Mouse (Mus musculus): Measurements from ENCODE around the gene Gtf2ird2. TPM values are rescaled to one million over a fixed set of nuclear protein-coding genes. Genes with fewer than 3 reads are reported as not detected.

The Gtf2ird2 gene
- 13.6 and 14.9 TPM in 2 replicates for polyA plus RNA-seq (2012; rRNA removed)

GRCm38 (mm10) chr5:134183880-134184808 is at the start of gene Gtf2ird2:
Gtf2ird2 (plus strand) TSS chr5:134184019.
- H3K36me3 ChIP-seq (ENCODE audit: control insufficient read depth, insufficient read depth, low read length) = no peaks in the 10 kb centered on the region
- H3K27ac ChIP-seq (ENCODE audit: control insufficient read depth, insufficient read depth, low read depth, low read length) = peak within 1 kb of the TSS; percentile 79
- no peaks in the 10 kb centered on the region for H3K27me3 ChIP-seq (ENCODE audit: control insufficient read depth, insufficient read depth, low read length)
- TF ChIP-seq CTCF (IDR thresholded peaks at IDR 0.05; ENCODE audit: control insufficient read depth, insufficient read depth, insufficient replicate concordance, low read depth, low read length) (no peak), POLR2A (IDR thresholded peaks at IDR 0.05; ENCODE audit: control insufficient read depth, low read depth, low read length) (peak; percentile 84)
- peaks cover 9% of the 10 kb centered on the region for H3K4me1 ChIP-seq (ENCODE audit: control insufficient read depth, insufficient read depth, low read length)
- H3K4me3 ChIP-seq (ENCODE audit: control insufficient read depth, low read depth, low read length) = peak within 1 kb of the TSS; percentile 79

- TF ChIP-seq CTCF (IDR thresholded peaks at IDR 0.05; ENCODE audit: control insufficient read depth, insufficient read depth, insufficient replicate concordance, low read depth, low read length) = no peak
- no peak for TF ChIP-seq POLR2A (IDR thresholded peaks at IDR 0.05; ENCODE audit: control insufficient read depth, low read depth, low read length)
- H3K27ac ChIP-seq (ENCODE audit: control insufficient read depth, insufficient read depth, low read depth, low read length) = no peak overlapping the region
- H3K4me3 ChIP-seq (ENCODE audit: control insufficient read depth, low read depth, low read length) = no peak overlapping the region
- H3K4me1 ChIP-seq (ENCODE audit: control insufficient read depth, insufficient read depth, low read length) = peaks cover 14% of the 10 kb centered on the region
- H3K27me3 ChIP-seq (ENCODE audit: control insufficient read depth, insufficient read depth, low read length) = no peaks in the 10 kb centered on the region
- H3K36me3 ChIP-seq (ENCODE audit: control insufficient read depth, insufficient read depth, low read length) = no peaks in the 10 kb centered on the region
These were observed 47.8 kb upstream of the Gtf2ird2 start for GRCm38 (mm10) chr5:134136022-134136421.

GRCm38 (mm10) chr5:134137933-134138332 is 45.9 kb upstream of the Gtf2ird2 start:
- Histone ChIP-seq H3K27ac (ENCODE audit: control insufficient read depth, insufficient read depth, low read depth, low read length) (no peak overlapping the region), H3K4me3 (ENCODE audit: control insufficient read depth, low read depth, low read length) (no peak overlapping the region), H3K36me3 (ENCODE audit: control insufficient read depth, insufficient read depth, low read length) (no peaks in the 10 kb centered on the region), H3K4me1 (ENCODE audit: control insufficient read depth, insufficient read depth, low read length) (peaks cover 19% of the 10 kb centered on the region), H3K27me3 (ENCODE audit: control insufficient read depth, insufficient read depth, low read length) (no peaks in the 10 kb centered on the region)
- no peak for TF ChIP-seq CTCF (IDR thresholded peaks at IDR 0.05; ENCODE audit: control insufficient read depth, insufficient read depth, insufficient replicate concordance, low read depth, low read length)
- TF ChIP-seq POLR2A (IDR thresholded peaks at IDR 0.05; ENCODE audit: control insufficient read depth, low read depth, low read length) = no peak

- Histone ChIP-seq H3K36me3 (ENCODE audit: control insufficient read depth, insufficient read depth, low read length) (no peaks in the 10 kb centered on the region), H3K4me1 (ENCODE audit: control insufficient read depth, insufficient read depth, low read length) (peaks cover 29% of the 10 kb centered on the region), H3K27ac (ENCODE audit: control insufficient read depth, insufficient read depth, low read depth, low read length) (no peak overlapping the region), H3K4me3 (ENCODE audit: control insufficient read depth, low read depth, low read length) (no peak overlapping the region), H3K27me3 (ENCODE audit: control insufficient read depth, insufficient read depth, low read length) (no peaks in the 10 kb centered on the region)
- 0 out of 2 replicates have a peak, but pooled peaks have one; percentile 3 for TF ChIP-seq CTCF (IDR thresholded peaks at IDR 0.05; ENCODE audit: control insufficient read depth, insufficient read depth, insufficient replicate concordance, low read depth, low read length)
- TF ChIP-seq POLR2A (IDR thresholded peaks at IDR 0.05; ENCODE audit: control insufficient read depth, low read depth, low read length) = no peak
These were observed 44.4 kb upstream of the Gtf2ird2 start for GRCm38 (mm10) chr5:134139429-134139828.

- no peaks in the 10 kb centered on the region for H3K27me3 ChIP-seq (ENCODE audit: control insufficient read depth, insufficient read depth, low read length)
- no peaks in the 10 kb centered on the region for H3K36me3 ChIP-seq (ENCODE audit: control insufficient read depth, insufficient read depth, low read length)
- peaks cover 29% of the 10 kb centered on the region for H3K4me1 ChIP-seq (ENCODE audit: control insufficient read depth, insufficient read depth, low read length)
- H3K4me3 ChIP-seq (ENCODE audit: control insufficient read depth, low read depth, low read length) = no peak overlapping the region
- TF ChIP-seq POLR2A (IDR thresholded peaks at IDR 0.05; ENCODE audit: control insufficient read depth, low read depth, low read length) (no peak), CTCF (IDR thresholded peaks at IDR 0.05; ENCODE audit: control insufficient read depth, insufficient read depth, insufficient replicate concordance, low read depth, low read length) (no peak)
- no peak overlapping the region for H3K27ac ChIP-seq (ENCODE audit: control insufficient read depth, insufficient read depth, low read depth, low read length)
These were observed 42.6 kb upstream of the Gtf2ird2 start for GRCm38 (mm10) chr5:134141236-134141635.

- Histone ChIP-seq H3K27me3 (ENCODE audit: control insufficient read depth, insufficient read depth, low read length) (no peaks in the 10 kb centered on the region), H3K4me3 (ENCODE audit: control insufficient read depth, low read depth, low read length) (peak overlapping the region; percentile 77), H3K36me3 (ENCODE audit: control insufficient read depth, insufficient read depth, low read length) (no peaks in the 10 kb centered on the region), H3K27ac (ENCODE audit: control insufficient read depth, insufficient read depth, low read depth, low read length) (no peak overlapping the region), H3K4me1 (ENCODE audit: control insufficient read depth, insufficient read depth, low read length) (peaks cover 29% of the 10 kb centered on the region)
- TF ChIP-seq POLR2A (IDR thresholded peaks at IDR 0.05; ENCODE audit: control insufficient read depth, low read depth, low read length) (no peak), CTCF (IDR thresholded peaks at IDR 0.05; ENCODE audit: control insufficient read depth, insufficient read depth, insufficient replicate concordance, low read depth, low read length) (no peak)
These were observed 41.4 kb upstream of the Gtf2ird2 start for GRCm38 (mm10) chr5:134142381-134142780.

- H3K4me1 ChIP-seq (ENCODE audit: control insufficient read depth, insufficient read depth, low read length) = peaks cover 19% of the 10 kb centered on the region
- H3K4me3 ChIP-seq (ENCODE audit: control insufficient read depth, low read depth, low read length) = no peak overlapping the region
- no peaks in the 10 kb centered on the region; the same call in 1 of the 2 replicates for H3K36me3 ChIP-seq (ENCODE audit: control insufficient read depth, insufficient read depth, low read length)
- no peak for TF ChIP-seq POLR2A (IDR thresholded peaks at IDR 0.05; ENCODE audit: control insufficient read depth, low read depth, low read length)
- H3K27me3 ChIP-seq (ENCODE audit: control insufficient read depth, insufficient read depth, low read length) = no peaks in the 10 kb centered on the region
- H3K27ac ChIP-seq (ENCODE audit: control insufficient read depth, insufficient read depth, low read depth, low read length) = no peak overlapping the region
These were observed 38.8 kb upstream of the Gtf2ird2 start for GRCm38 (mm10) chr5:134144986-134145385.
